Mouse (Mus musculus) duodenum, adult 2 months (tissue): ENCODE data around the gene Anln. TPM values are rescaled to one million over a fixed set of nuclear protein-coding genes. Genes with fewer than 3 reads are reported as not detected.

ENCODE experiments used
- polyA plus RNA-seq: library from polyadenylated mRNA; depleted of rRNA; stranded (reverse); fragments of >200 nt; gene quantifications from 2 replicates; pipeline ENCODE4 v1.2.3, GENCODE M21; 2012; ENCODE audit warnings: low replicate concordance; rRNA removed

The Anln gene
- 0.43 and 1.8 TPM in 2 replicates for polyA plus RNA-seq

DNA sequence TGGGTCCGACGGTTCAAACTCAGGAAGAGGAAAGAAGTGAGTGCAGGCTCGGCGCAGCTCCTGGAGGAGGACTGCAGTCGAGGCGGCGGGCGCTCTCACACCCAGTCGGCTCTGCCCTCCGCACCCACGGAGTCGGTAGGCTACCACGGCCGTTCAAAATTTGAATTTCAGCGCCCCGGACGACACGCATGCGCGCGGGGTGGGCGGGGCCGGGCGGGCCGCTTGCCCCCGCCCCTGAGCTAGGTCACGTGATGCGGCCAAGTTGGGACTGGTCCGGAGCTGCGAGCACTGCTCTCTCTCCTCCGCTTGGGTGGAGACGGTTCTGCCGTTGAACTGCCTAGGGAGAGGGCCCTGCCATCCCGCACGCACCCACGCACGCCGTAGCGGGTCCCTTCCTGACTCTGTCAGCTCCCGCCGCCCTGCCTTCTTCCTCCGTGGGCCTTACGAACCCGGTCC lies at the start of gene Anln:
Anln (minus strand) TSS at position 168 of the 456 bp plus-strand sequence.

DNA sequence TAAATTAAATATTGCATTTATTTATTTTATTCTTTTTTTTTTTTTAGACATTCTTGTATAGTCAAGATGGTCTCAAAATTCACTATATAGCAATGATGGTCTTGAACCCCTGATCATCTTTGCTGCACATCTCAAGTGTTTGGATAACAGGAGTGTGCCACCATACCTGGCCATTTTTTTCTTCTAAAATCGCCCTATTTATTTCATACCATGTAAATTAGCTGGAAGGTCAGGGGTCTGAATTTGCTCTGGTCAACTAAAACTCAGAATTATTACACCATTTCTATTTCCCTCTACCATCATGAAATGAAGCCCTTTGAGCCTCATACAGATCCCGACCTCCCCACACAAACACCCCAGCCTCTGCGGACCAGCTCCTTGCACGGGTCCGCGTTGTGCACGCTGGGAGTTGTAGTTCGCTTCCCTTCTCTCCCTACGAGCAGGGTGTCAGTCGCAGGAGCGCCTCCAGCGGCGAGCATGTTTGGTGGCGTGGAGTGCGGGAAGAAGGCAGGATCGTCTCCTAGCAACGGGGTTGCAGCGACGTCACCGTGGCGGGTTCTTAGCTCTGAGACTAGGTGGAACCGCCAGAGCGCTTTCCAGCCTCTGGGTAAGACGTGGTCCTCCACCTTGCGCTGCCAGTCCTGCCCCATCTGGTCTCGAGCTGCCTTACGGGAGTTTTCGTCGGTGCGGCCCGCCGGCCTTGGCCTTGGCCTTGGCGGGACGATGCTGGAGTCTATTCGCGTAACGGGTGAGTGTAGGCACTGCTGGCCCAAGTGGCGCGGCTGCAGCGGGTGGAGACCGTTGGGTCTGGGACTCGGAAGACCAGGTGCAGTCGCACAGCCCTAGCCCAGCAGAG lies 22.2 kb upstream of the Anln start, which contains the start of gene 9530077C05Rik:
9530077C05Rik (plus strand) TSS at position 512 of the 856 bp plus-strand sequence.

DNA sequence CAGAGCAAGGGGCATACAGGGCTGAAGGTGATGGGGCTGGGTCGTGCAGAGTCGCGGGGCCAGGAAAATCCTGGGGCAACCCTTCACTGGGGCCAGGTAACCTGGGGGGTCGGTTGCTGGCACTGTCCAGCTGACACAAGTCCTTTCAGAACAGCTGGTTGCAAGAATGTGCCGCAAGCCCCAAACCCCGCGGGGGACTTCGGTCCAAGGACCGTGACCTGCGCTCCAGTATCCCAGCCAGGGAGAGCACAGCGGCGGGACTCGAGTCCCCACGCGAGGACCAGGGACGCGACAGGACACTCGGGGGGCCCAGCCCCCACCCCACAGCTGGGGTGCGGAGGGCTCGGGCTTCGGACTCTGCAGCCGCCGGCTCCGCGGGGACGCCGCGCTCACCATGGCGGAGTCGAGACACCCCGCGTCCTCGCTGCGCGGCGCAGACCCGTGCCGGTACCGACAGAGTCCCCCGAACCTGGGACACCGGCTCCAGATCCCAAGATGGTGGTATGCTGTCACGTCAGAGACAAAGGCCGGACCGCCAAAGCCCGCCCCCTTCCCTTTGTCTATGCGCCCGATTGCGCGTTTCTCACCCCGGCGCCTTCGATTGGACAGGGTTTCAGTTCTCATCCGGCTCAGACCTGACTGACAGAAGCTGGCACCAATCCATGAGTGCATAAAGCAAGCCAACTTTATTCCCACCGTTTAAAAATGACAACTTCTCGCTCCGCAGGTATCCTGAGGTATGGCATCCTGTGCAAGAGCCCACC lies 81.7 kb downstream of the Anln start, which contains the start of gene Zfp810:
Zfp810 (minus strand) TSS at position 493 of the 764 bp plus-strand sequence.

Other genes with a start within 250 kb of the Anln start
- 40.5 and 49.4 TPM in 2 replicates for gene Pigyl, start 232.3 kb downstream of the Anln start, polyA plus RNA-seq
- gene Zfp872, start 201.1 kb downstream of the Anln start, polyA plus RNA-seq = not detected in 2 replicates
- 3.2 and 8.3 TPM in 2 replicates for gene Zfp809, start 163.5 kb downstream of the Anln start, polyA plus RNA-seq
- 0.05 TPM in 1 of 2 replicates, not detected in the other for gene Zfp599, start 129.3 kb downstream of the Anln start, polyA plus RNA-seq
- gene Zfp810, start 81.5 kb downstream of the Anln start, polyA plus RNA-seq = 1.0 and 1.6 TPM in 2 replicates
- gene 9530077C05Rik, start 22.3 kb upstream of the Anln start, polyA plus RNA-seq = 0.18 and 0.31 TPM in 2 replicates
- gene Gm17545, start 65.1 kb upstream of the Anln start, polyA plus RNA-seq = not detected in 2 replicates
- gene Rp9, start 80.6 kb upstream of the Anln start, polyA plus RNA-seq = 81.6 and 181 TPM in 2 replicates
- 2.8 and 3.5 TPM in 2 replicates for gene Bbs9, start 86.5 kb upstream of the Anln start, polyA plus RNA-seq